Mouse (Mus musculus) liver, embryonic 14.5 days (tissue): ENCODE results near the gene Parvb.

Source experiments
- CTCF ChIP-seq: IDR thresholded peaks from 2 replicates; pipeline ENCODE4 v1.5.1; 2016; ENCODE audit warnings: antibody characterized with exemption, low read depth, control low read depth
- EP300 ChIP-seq: IDR thresholded peaks from 2 replicates; pipeline ENCODE4 v1.6.1; 2016; ENCODE audit warnings: antibody characterized with exemption, low read depth

DNA sequence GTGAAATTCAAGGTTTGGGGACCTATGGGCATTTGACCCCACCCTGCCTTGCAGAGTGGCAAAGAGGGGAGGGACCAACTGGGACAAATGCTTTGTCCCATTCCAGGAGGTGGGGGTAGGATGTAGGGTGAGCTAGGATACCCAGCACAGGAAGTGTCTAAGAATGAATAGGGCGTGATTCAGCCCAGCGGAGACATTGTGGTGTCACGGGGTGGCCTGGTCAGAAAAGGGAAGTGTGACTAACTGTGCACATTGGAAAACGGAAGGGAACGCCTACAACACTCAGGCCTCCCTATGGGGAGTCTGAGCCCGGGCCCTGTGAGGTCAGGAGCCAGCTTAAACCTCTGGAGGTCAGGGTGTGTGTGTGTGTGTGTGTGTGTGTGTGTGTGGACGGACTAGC lies 3.8 kb downstream of the Parvb start:
- TF ChIP-seq CTCF (no peak), EP300 (no peak)
